Mouse (Mus musculus): ENCODE data around the gene Bcl6.

Bcl6 gene

DNA sequence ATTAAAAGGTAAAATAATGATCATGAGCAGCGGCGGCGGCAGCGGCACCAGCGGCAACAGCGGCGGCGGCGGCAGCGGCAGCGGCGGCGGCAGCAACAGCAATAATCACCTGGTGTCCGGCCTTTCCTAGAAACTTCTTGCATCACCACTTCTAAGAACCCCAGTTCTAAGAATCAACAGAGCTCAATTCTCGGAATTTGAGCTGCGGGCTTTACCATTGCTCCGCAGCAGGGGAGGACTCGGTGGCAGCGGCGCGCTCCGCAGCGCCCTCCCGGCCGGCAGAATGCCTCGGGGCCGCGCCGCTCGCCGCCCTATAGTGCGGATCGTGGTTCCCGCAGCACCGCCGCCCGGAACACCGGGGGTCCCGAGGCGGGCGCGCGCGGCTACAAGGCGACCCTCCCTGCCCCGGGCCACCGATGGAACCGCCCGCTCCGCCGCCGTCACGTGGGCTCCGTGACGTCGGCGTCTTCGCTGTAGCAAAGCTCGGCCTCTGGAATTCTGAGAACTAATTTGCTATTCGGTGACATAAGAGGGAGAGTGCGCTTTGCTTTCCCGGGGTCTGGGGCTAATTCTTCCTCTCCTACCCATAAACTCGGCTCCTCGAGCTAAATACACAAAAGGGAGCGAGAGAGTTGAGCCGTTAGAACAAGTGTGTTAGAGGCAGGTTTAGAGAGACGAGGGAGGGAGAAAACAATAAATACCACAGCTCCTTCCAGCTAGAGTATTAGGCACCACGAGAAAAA is at the start of gene Bcl6, which contains the start of gene Gm37419:
Gene Bcl6 (minus strand): TSS at position 387 of the 743 bp plus-strand sequence.
Gene Gm37419 (plus strand): TSS at position 17 of the 743 bp plus-strand sequence.
- in situ Hi-C loops (cut with MboI; ENCODE audit: low sequenced_read_pairs) = loop anchor here (10.0 kb wide), 1 partner anchor 1276 kb away; no protein-coding TSS in a partner anchor

DNA sequence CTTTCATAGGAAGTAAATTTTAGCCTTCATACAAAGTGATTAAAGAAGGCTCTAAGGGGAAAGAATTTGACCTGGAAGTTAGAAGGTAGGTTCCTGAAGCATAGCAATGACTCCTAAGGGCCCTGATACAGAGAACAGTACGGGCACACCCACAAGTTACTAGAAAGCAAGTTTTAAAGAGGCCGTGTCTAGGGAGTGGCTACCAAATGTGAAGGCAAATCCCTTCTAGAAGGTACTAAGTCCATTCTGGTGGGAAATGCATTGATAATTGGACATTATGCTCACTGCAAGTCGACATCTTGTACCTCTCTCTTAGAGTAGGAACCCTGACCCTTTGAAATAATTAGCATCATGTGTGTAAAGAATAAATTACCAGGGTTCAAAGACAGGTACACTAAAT is 47.7 kb upstream of the Bcl6 start:
- in situ Hi-C loops (cut with MboI; ENCODE audit: low sequenced_read_pairs) = no loop called here

DNA sequence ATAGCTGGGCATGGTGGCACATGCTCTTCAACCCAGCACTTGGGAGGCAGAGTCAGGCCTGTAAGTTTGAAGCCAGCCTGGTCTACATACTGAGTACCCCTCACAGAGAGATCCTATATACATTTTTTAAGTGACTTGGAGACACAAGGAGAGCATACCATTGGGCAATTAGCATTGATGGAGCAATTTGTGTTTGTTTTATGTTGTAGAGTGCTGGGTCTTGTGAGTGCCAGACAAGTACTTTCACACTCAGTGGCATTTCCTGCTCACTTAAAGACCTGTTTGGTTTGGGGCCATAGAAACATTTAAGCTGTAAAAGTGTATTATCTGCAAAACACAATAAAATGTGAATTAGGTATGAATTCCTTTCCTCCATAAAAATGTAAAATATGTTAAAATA is 47.1 kb upstream of the Bcl6 start:
- in situ Hi-C loops (cut with MboI; ENCODE audit: low sequenced_read_pairs) = no loop called here

DNA sequence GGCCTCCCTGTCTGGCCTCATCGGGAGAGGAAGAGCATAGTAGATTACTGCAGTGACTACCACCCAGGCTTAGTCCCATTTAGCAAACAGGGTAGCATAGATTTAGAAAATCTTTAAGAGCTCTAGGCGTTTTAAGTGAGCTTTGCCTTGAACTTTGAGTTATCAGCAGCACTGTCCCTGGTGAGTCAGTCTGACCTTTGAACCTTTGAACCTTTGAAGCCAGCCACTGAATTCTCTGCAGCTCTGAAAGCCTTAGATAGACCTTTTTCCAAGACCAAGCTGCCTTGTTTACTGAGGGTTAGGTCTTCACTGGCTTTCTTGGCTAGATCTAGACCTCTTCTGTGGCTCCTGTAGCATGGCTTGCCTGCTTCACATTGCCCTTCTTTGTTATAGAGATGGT is 45.8 kb upstream of the Bcl6 start:
- in situ Hi-C loops (cut with MboI; ENCODE audit: low sequenced_read_pairs) = no loop called here

DNA sequence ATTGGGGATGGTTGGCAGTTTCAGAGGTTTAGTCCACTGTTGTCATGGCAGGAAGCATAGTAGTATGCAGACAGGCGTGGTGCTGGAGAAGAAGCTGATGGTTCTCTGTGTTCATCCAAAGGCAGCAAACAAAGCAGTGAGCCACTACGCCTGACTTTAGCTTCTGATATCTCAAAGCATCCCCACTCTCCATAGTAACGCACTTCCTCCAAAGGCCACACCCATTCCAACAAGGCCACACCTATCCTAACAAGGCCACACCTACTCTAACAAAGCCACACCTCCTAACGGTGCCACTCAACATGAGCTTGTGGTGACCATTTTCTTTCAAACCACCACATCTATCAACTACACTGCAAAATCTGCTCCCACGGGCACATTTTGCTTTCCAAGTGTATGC is 44.6 kb upstream of the Bcl6 start:
- in situ Hi-C loops (cut with MboI; ENCODE audit: low sequenced_read_pairs) = no loop called here

DNA sequence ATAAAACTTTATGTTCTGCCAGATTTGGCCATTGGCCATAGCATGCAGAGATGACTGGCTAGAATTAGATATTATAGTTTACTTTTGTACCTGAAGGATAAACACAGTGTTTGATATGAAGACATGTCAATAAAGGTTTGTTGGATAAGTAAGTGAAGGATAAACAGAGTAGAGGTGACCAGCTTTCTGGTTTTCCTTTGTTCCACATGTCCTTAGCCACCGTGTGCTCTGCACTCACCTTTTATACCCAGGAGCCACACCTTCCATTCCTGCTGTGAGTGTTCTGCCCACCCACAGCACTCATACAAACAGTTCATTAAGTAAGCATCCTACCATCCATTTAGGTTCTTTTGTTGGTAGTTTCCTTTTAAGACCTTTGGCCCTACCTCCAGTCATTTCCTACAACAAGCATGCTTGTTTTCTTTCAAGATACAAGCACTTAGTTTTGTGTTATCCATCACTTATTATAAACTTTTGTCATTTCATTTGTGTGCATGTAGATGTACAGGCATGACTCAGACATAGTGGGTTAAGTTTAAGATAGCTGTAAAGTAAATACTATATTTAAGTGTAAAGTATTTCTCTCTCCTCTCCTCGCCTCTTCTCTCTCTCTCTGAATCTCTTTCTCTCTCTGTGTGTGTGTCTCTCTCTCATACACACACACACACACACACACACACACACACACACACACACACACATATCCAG is 41.5 kb upstream of the Bcl6 start:
- in situ Hi-C loops (cut with MboI; ENCODE audit: low sequenced_read_pairs) = no loop called here

DNA sequence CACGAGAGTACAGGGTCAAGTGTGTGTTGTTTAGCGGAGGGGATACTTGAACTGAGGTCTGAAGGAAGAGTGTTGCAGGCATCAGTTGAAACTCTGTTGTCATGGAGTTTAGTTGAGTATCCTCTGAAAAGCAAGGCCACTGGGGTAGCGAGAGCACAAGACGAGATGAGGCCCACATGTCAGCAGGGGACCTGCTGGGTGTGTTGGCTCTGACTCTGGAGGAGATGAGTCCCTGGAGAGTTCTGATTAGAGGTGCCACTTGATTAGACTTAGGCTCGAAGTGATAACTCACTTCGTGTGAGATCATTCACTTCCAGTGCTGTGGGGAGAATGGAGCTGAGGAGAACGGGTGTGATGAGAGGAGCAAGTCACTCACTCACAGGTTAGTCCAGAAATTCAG is 36.8 kb upstream of the Bcl6 start:
- in situ Hi-C loops (cut with MboI; ENCODE audit: low sequenced_read_pairs) = no loop called here

DNA sequence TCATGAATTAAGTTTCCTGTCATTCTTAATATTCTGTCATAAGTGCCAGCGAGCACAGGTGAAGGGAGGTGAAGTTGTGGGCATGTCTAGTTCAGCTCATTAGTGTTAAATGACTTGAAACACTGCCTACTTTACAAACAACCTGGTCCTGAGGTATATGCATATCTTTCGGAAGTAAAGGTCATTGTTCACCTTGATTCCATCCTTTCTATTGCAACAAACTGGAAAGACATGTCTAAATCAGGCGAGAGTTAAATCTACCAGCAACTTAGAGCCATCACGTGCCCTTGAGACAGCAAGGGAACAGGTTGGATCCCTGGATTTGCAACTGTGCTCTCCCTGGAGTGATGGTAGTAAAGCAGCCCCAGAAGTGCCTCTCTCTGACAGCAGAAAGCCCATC is 34.0 kb upstream of the Bcl6 start:
- in situ Hi-C loops (cut with MboI; ENCODE audit: low sequenced_read_pairs) = no loop called here

DNA sequence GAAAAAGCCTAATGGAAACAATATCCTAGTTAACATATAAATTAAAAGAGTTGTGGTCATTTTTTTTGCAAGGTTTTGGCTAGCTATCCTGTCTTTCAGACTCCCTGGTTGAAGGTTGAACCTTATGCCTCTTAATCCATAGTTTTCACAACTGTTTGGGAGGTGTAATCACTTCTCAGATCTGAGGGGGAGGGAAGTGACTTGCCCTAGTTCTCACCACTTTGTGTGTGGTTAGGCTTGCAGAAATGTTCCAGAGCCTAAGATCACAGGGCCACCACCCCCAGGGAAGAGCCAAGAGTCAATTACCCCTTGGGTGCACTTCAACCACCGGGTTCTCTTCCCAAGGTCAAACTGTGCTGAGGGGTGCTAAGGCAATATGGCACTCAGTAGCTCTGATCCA is 33.1 kb upstream of the Bcl6 start:
- in situ Hi-C loops (cut with MboI; ENCODE audit: low sequenced_read_pairs) = no loop called here

DNA sequence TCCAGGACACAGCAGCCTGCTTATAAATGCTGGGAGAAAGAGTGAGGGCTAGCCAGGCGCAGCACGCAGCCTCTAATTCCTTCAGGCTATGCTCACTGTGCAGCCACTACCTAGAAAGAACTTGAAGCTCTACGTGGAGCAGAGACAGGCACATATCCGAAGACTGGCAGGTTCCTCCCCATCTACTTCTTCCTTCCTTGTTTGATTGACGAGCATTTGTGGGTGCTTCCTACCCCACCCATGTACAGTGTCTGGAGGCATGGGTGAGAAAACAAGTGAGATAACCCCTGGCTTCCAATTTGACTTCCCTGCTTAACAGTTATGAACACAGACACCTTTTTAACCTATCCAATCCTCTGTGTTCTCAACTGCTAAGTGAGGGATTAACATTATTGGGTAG is 28.1 kb upstream of the Bcl6 start:
- in situ Hi-C loops (cut with MboI; ENCODE audit: low sequenced_read_pairs) = no loop called here

DNA sequence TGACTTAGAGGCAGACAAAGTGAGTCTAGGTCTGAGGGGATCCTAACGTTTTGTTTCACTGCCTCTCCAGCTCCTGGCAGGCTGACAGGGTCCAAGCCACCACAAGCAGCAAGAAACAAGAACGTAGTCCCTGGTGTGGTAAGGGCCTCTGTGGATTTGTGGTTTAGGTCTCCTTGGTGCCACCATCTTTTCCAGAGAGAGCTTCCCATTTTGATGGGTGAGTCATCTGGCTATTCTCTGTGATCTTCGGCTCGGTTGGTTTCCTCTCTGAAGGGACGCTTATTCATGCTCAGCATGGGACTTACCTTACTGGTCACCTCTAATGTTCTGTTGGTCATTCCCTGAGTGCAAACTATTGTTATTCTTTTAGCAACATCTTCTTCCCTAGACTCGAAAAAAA is 27.6 kb upstream of the Bcl6 start:
- in situ Hi-C loops (cut with MboI; ENCODE audit: low sequenced_read_pairs) = no loop called here

DNA sequence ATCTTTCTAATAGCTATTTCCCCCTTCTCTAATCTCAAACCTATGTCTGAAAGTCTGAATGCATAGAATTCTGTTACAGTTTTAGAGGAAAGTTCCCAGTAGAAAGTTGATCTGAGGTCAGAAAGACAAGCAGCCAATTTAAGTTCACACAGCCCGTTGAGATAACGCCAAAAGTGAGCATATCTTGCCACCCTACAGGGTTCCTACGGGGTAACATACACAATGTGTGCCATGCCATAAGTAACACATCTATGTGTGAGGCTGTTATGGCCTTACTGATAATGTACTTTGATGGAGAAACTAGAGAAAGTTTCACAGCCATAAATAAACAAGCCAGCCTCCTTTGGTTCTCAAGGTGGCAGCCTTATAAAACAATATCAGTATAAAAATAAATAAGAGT is 25.7 kb upstream of the Bcl6 start:
- in situ Hi-C loops (cut with MboI; ENCODE audit: low sequenced_read_pairs) = no loop called here

DNA sequence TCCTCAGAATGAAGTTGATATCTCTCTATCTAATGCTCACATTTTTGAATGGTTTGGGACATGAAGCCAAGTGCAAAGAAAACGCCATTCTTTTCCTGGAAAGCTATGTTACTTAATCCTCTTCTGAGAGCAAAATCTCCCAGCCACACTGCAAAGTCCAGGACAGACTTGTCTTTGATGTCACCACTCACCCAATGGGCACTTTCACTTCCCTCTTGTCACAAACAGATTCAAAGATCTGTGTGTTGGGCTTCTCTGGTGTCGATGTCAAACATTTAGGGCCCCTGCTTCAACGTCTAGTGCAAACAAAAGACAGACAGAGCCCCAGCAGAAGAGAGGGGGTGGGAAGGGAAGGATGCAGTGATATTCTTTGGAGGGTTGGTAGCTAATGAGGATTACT is 23.4 kb upstream of the Bcl6 start:
- in situ Hi-C loops (cut with MboI; ENCODE audit: low sequenced_read_pairs) = no loop called here

DNA sequence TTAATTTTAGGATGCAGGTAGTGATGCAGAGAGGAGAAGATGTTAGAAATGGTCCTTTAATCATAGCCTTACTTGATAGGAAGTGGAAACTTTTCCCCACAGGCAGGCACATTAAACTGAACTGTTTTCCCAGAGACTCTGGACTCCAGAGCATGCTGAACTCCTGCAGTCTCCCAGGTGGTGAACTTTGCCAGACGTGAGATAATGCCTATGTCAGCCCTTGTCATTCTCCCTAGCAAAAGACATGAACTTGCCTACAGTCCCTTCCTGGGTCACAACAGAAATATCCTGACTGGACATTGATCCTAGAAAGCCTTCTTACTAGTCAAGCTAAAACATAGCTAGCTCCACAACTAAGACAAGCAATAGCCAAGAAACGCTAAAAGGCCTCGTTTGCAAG is 22.7 kb upstream of the Bcl6 start:
- in situ Hi-C loops (cut with MboI; ENCODE audit: low sequenced_read_pairs) = no loop called here

DNA sequence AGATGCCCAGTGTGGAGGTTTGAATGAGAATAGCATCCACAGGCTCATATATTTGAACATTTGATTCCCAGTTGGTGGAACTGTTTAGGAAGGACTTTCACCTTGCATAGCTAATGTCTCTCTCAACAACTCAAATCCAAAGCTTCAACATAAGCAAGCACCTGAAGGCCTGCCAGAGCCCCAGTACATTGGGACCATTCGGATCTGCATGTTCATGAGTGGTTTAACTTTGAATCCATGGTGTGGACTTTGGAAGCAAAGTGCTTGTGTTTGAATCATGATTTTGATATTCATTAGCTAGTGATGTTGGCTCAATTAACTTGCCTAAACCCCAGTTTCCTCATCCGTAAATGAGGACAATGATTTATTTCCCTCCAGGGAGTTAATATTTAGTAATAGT is 21.2 kb upstream of the Bcl6 start:
- in situ Hi-C loops (cut with MboI; ENCODE audit: low sequenced_read_pairs) = no loop called here

DNA sequence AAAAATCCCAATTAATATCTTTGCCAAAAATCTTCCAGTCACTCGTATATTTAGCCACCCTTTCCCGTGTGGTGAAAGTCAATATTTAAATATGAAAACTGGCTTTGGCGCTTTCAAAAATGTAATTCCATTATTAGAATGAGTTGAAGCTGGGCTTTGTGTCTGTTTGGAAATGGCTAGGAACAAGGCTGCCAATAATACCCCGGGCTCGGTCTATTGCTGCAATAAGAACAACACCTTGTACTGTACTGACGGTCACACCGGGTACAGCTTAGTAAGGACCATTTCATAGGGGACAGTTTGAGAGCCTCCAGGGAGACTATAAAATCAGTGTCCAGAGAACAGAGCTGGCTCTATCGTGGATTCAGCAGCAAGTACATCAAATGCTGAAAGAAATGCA is 17.3 kb upstream of the Bcl6 start:
- in situ Hi-C loops (cut with MboI; ENCODE audit: low sequenced_read_pairs) = no loop called here

DNA sequence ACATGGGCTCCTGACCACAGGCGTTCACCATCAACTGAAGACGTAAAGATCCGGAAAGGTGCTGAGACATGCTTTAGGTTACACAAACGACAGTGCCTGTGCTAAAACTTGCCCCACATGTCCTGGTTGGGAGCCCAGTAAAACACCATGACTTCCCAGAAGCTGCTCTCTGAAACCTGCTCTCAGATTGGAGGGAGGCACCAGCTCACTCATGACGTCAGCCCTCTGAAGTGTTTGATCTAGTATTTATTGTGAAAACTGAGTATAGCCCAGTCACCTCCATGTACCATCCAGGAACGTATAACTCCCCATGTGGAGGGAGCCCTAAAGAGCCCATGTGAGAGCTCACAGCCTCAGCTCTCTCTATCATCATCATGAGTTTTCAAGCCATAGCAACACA is 9.3 kb upstream of the Bcl6 start:
- in situ Hi-C loops (cut with MboI; ENCODE audit: low sequenced_read_pairs) = no loop called here

DNA sequence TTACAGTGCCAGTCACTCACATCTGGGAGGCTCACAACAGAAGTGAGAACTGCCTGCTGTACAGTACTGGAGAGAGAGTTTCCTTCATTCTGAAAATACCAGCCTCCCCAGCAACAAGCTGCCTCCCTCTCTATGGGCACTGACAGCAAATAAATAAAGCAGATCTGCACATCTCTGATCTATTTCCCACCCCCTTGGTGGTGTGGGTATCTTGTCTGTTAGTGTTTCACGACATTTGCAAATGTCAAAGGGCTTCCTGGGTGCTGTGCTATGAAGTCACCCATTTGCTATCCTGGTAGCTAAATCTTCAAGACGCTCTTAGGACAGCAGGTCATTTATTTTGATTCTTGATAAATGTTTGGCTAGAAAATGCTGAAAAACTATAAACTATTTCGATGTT is 8.6 kb upstream of the Bcl6 start:
- in situ Hi-C loops (cut with MboI; ENCODE audit: low sequenced_read_pairs) = no loop called here

DNA sequence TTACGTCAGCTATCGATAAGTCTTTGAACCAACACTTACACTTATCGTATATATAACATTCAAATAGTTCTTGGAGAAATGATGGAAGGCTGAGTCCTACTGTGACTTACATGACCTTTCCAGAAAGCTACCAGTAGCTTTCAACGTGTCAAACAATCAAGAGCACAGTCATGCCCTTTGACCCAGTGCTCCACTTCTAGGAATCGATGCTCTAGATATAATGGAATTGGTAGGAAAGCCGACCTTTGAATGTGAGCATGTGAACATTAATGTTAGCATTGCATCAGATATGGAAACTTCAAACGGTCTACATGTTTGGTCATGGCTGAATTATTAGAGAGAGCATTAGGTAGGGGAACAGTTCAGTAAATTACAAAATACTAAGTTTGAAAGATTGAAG is 7.7 kb upstream of the Bcl6 start:
- in situ Hi-C loops (cut with MboI; ENCODE audit: low sequenced_read_pairs) = no loop called here

DNA sequence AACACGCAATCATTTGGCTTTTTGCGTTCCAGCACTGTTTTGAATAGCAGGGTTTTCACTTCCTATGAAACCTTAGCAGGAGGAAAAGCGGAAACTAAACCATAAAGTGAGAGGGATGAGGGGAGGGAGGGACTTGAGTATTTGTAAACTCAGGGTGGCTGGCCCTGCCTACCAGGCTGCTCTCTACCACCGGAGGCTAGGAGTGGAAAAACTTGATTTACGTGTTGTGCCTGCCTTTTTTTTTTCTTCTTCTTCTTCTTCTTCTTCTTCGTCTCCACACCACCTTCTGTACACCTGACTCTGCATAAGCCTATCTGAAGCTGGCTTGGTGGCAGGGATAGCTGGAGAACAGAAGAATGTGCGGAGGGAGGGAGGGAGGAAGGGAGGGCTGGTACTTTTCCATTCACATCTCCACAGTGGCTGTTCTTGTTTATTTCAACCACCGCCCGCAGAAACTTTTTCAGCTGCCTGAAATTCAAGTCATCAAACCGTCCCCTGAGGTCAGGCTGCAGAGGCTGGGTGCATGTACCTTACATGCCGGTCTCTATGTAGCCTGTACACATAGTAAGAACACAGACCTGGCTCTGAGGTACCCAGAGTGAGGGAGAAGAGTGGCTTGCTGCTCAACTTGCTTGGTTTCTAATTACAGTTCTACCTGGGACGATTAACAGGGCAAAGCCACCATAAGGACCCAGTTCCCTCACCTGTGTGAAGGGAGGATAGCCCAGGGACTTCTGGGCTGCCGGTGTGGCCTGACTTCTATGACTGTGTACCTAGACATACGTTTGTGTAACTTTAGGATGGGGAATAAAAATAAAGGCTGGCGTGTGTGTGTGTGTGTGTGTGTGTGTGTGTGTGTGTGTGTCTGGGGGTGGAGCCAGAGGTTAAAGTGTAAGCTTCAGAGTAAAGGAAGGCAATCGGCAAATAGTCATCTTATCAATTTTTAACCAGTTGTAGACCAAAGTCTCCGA is 5.0 kb upstream of the Bcl6 start:
- in situ Hi-C loops (cut with MboI; ENCODE audit: low sequenced_read_pairs) = no loop called here

DNA sequence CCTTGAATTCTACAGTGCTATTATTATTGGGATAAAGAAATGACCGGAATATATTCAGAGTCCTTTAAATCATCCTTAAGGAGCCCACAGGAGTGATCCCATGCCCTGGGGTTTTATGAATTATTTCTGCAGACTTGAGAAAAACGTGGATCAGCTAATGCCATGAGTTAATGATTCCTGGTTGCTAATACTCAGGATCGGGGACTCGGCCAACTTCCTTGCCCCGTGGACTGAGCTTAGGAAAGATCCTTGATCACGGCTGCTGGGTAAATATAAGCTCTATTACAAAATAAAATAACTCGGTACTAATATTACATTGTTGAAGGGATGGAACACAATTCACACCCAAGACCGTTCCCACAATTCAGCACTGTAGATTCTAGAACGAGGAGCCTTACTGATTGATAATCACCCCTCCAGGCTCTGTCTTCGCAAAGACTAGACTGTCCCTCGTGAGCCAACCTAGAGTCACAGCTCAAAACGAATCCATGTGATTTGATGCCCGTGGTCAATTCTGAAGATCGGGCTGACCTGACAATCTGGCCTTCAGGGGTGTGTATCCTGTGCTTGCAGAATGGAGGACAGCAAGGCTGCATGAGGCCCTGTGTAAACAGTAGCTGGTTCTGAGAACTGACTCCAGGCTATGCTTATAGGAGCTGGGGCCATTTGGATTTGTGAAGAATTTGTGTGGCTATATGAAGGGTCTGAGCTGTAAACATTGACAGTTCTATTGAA is 3.4 kb upstream of the Bcl6 start:
- in situ Hi-C loops (cut with MboI; ENCODE audit: low sequenced_read_pairs) = no loop called here
